Mouse (Mus musculus) midbrain, embryonic 16.5 days (tissue): ENCODE data around the gene Ulk4. TPM values are rescaled to one million over a fixed set of nuclear protein-coding genes. Genes with fewer than 3 reads are reported as not detected.

ENCODE experiments used
- ATAC-seq: fragments of 200-750 bp; cut with Nextera tagmentation; 2 replicates; pipeline ENCODE4 v1.8.0; 2017; ENCODE audit warnings: moderate TSS enrichment
- H3K27ac ChIP-seq: fragments of 300-500 bp; sonication (generic); 2 replicates; pipeline ENCODE4 v1.5.1; 2014; ENCODE audit warnings: mild to moderate bottlenecking, low read length, mixed read lengths
- H3K27me3 ChIP-seq: fragments of 300-500 bp; sonication (generic); 2 replicates; pipeline ENCODE4 v1.6.1; 2014; ENCODE audit warnings: low read depth, low read length, mixed read lengths; ENCODE audit not compliant: control insufficient read depth, insufficient read depth
- H3K36me3 ChIP-seq: fragments of 300-500 bp; sonication (generic); 2 replicates; pipeline ENCODE4 v1.6.1; 2014; ENCODE audit warnings: mild to moderate bottlenecking, low read length, moderate library complexity, mixed read lengths; ENCODE audit not compliant: control insufficient read depth, insufficient read depth
- H3K4me1 ChIP-seq: fragments of 300-500 bp; sonication (generic); 2 replicates; pipeline ENCODE4 v1.6.1; 2014; ENCODE audit warnings: mild to moderate bottlenecking, low read length, mixed read lengths; ENCODE audit not compliant: control insufficient read depth, insufficient read depth
- H3K4me2 ChIP-seq: fragments of 300-500 bp; sonication (generic); 2 replicates; pipeline ENCODE4 v1.6.1; 2014; ENCODE audit warnings: mild to moderate bottlenecking, low read length, mixed read lengths
- H3K4me3 ChIP-seq: fragments of 300-500 bp; sonication (generic); 2 replicates; pipeline ENCODE4 v1.5.1; 2014; ENCODE audit warnings: low read depth, mild to moderate bottlenecking, low read length, moderate library complexity, mixed read lengths
- H3K9ac ChIP-seq: fragments of 300-500 bp; sonication (generic); 2 replicates; pipeline ENCODE4 v1.6.1; 2014; ENCODE audit warnings: low read depth, low read length, mixed read lengths
- H3K9me3 ChIP-seq: fragments of 300-500 bp; sonication (generic); replicated peaks from 2 replicates; pipeline ENCODE4 v1.6.1; 2014; ENCODE audit warnings: mild to moderate bottlenecking, low read length, mixed read lengths; ENCODE audit not compliant: control insufficient read depth, poor library complexity, severe bottlenecking
- WGBS: fragments of 180-500 bp; shearing (Covaris S2); extraction: QIAGEN DNeasy Blood & Tissue Kit; methylation state at CpG from one replicate; pipeline ENCODE4 v1.1.7; 2014; 5-methylcytosine and 5-hydroxymethylcytosine counted together
- polyA plus RNA-seq: library from polyadenylated mRNA; unstranded; fragments of >200 nt; fragmentation: Nextera tagmentation; extraction: Ambion mirVana; gene quantifications from 2 replicates; pipeline ENCODE4 v1.2.1, GENCODE M21; 2015

Ulk4 gene
- polyA plus RNA-seq, 1 experiment from 2014 or later = 112 TPM

GRCm38 (mm10) chr9:121065383-121065978 lies 211.5 kb downstream of the Ulk4 start:
- no peak for ATAC-seq
- Histone ChIP-seq H3K4me3 (no peak overlapping the region), H3K4me2 (no peak overlapping the region), H3K36me3 (no peaks in the 10 kb centered on the region), H3K27me3 (no peaks in the 10 kb centered on the region), H3K9me3 (no peaks in the 10 kb centered on the region), H3K27ac (no peak overlapping the region), H3K4me1 (peaks cover 9% of the 10 kb centered on the region; the same call in 1 of the 2 replicates), H3K9ac (no peak overlapping the region)
- 71% methylated on average over 10 of the region's 10 CpGs for WGBS

- no peak for ATAC-seq
- Histone ChIP-seq H3K4me2 (no peak overlapping the region), H3K4me1 (peaks cover 9% of the 10 kb centered on the region; the same call in 1 of the 2 replicates), H3K9me3 (no peaks in the 10 kb centered on the region), H3K27ac (no peak overlapping the region), H3K4me3 (no peak overlapping the region), H3K36me3 (no peaks in the 10 kb centered on the region), H3K9ac (no peak overlapping the region), H3K27me3 (no peaks in the 10 kb centered on the region)
- 82% methylated on average over 14 of the region's 14 CpGs for WGBS
Measured at GRCm38 (mm10) chr9:121064606-121065355, 212.2 kb downstream of the Ulk4 start.

- no peak overlapping the region for H3K4me2 ChIP-seq
- no peak overlapping the region for H3K9ac ChIP-seq
- peaks cover 9% of the 10 kb centered on the region; the same call in 1 of the 2 replicates for H3K4me1 ChIP-seq
- H3K4me3 ChIP-seq = no peak overlapping the region
- H3K27ac ChIP-seq = no peak overlapping the region
- 60% methylated on average over 3 of the region's 3 CpGs for WGBS
- ATAC-seq = no peak
- no peaks in the 10 kb centered on the region for H3K9me3 ChIP-seq
- no peaks in the 10 kb centered on the region for H3K36me3 ChIP-seq
- no peaks in the 10 kb centered on the region for H3K27me3 ChIP-seq
Measured at GRCm38 (mm10) chr9:121062671-121063070, 214.3 kb downstream of the Ulk4 start.

GRCm38 (mm10) chr9:121061820-121062623 lies 215.0 kb downstream of the Ulk4 start:
- no peaks in the 10 kb centered on the region for H3K36me3 ChIP-seq
- ATAC-seq = peak; percentile 64; the same call in 1 of the 2 replicates
- no peaks in the 10 kb centered on the region for H3K27me3 ChIP-seq
- H3K4me1 ChIP-seq = peaks cover 12% of the 10 kb centered on the region; the same call in 1 of the 2 replicates
- no peak overlapping the region for H3K4me3 ChIP-seq
- 0 out of 2 replicates have a peak overlapping the region, but pooled peaks have one; percentile 12 for H3K27ac ChIP-seq
- no peak overlapping the region for H3K4me2 ChIP-seq
- no peak overlapping the region for H3K9ac ChIP-seq
- WGBS = 12% methylated on average over 12 of the region's 12 CpGs
- no peaks in the 10 kb centered on the region for H3K9me3 ChIP-seq

- ATAC-seq = no peak
- Histone ChIP-seq H3K36me3 (no peaks in the 10 kb centered on the region), H3K27me3 (no peaks in the 10 kb centered on the region), H3K9ac (no peak overlapping the region), H3K4me1 (peaks cover 12% of the 10 kb centered on the region; the same call in 1 of the 2 replicates), H3K4me2 (no peak overlapping the region), H3K27ac (no peak overlapping the region), H3K9me3 (no peaks in the 10 kb centered on the region), H3K4me3 (no peak overlapping the region)
- WGBS = 82% methylated on average over 8 of the region's 8 CpGs
Measured at GRCm38 (mm10) chr9:121060331-121060730, 216.7 kb downstream of the Ulk4 start.

- Histone ChIP-seq H3K4me2 (no peak overlapping the region), H3K27me3 (no peaks in the 10 kb centered on the region), H3K27ac (no peak overlapping the region), H3K4me3 (no peak overlapping the region), H3K9ac (no peak overlapping the region), H3K4me1 (peaks cover 12% of the 10 kb centered on the region; the same call in 1 of the 2 replicates), H3K9me3 (no peaks in the 10 kb centered on the region), H3K36me3 (no peaks in the 10 kb centered on the region)
- no peak for ATAC-seq
- 89% methylated on average over 3 of the region's 3 CpGs for WGBS
Measured at GRCm38 (mm10) chr9:121059286-121059685, 217.7 kb downstream of the Ulk4 start.

GRCm38 (mm10) chr9:121058538-121058937 lies 218.5 kb downstream of the Ulk4 start:
- H3K27ac ChIP-seq = no peak overlapping the region
- H3K4me3 ChIP-seq = no peak overlapping the region
- H3K36me3 ChIP-seq = no peaks in the 10 kb centered on the region
- no peak for ATAC-seq
- H3K27me3 ChIP-seq = no peaks in the 10 kb centered on the region
- WGBS = 76% methylated on average over 8 of the region's 8 CpGs
- H3K4me1 ChIP-seq = peaks cover 12% of the 10 kb centered on the region; the same call in 1 of the 2 replicates
- no peak overlapping the region for H3K9ac ChIP-seq
- no peak overlapping the region for H3K4me2 ChIP-seq
- H3K9me3 ChIP-seq = no peaks in the 10 kb centered on the region

- ATAC-seq = 0 out of 2 replicates have a peak, but pooled peaks have one; percentile 55
- Histone ChIP-seq H3K9me3 (no peaks in the 10 kb centered on the region), H3K27me3 (no peaks in the 10 kb centered on the region), H3K9ac (no peak overlapping the region), H3K4me3 (no peak overlapping the region), H3K4me2 (no peak overlapping the region), H3K27ac (no peak overlapping the region), H3K4me1 (peaks cover 12% of the 10 kb centered on the region; the same call in 1 of the 2 replicates), H3K36me3 (no peaks in the 10 kb centered on the region)
- WGBS = 73% methylated on average over 7 of the region's 7 CpGs
Measured at GRCm38 (mm10) chr9:121058116-121058515, 218.9 kb downstream of the Ulk4 start.
